Mouse (Mus musculus) cerebellum, adult 2 months (tissue): Measurements from ENCODE around the gene H2-K1. TPM values are rescaled to one million over a fixed set of nuclear protein-coding genes. Genes with fewer than 3 reads are reported as not detected.

Experiments used
- DNase-seq, 2 experiments: peaks; one replicate each; pipeline ENCODE4 v3.0.0; 2021
- H3K27ac ChIP-seq: fragments of 200-500 bp; 2 replicates; pipeline ENCODE4 v1.5.1; 2012; ENCODE audit warnings: low read length, control low read depth, inconsistent platforms; ENCODE audit not compliant: insufficient read depth
- H3K27me3 ChIP-seq: fragments of 200-500 bp; 2 replicates; pipeline ENCODE4 v1.6.1; 2012; ENCODE audit warnings: inconsistent platforms, mild to moderate bottlenecking, low read length, moderate library complexity; ENCODE audit not compliant: control insufficient read depth, insufficient read depth
- H3K4me1 ChIP-seq: fragments of 200-500 bp; 2 replicates; pipeline ENCODE4 v1.6.1; 2011; ENCODE audit warnings: low read length; ENCODE audit not compliant: control insufficient read depth, insufficient read depth
- H3K4me3 ChIP-seq: fragments of 200-500 bp; replicated peaks from 2 replicates; pipeline ENCODE3; 2011; ENCODE audit warnings: mild to moderate bottlenecking, low read depth, low read length, control low read depth; ENCODE audit not compliant: insufficient read depth
- CTCF ChIP-seq: fragments of 200-500 bp; IDR thresholded peaks from 2 replicates; pipeline ENCODE4 v1.5.1; 2011; ENCODE audit warnings: low read depth, mild to moderate bottlenecking, control low read depth, low read length, moderate library complexity, borderline replicate concordance; ENCODE audit not compliant: insufficient read depth
- POLR2A ChIP-seq: fragments of 200-500 bp; IDR thresholded peaks from 2 replicates; pipeline ENCODE4 v1.6.1; 2011; ENCODE audit warnings: low read length, control low read depth, borderline replicate concordance; ENCODE audit not compliant: insufficient read depth
- WGBS: fragments of 180-500 bp; shearing (Covaris S2); methylation state at CpG from one replicate; pipeline ENCODE4 v1.1.7; 2018; 5-methylcytosine and 5-hydroxymethylcytosine counted together
- polyA plus RNA-seq: library from polyadenylated mRNA; depleted of rRNA; stranded (reverse); fragments of >200 nt; gene quantifications from 2 replicates; pipeline ENCODE4 v1.2.3, GENCODE M21; 2012

Gene H2-K1
- polyA plus RNA-seq, 1 experiment, result 77.5 TPM

GRCm38 (mm10) chr17:34029890-34030595 is 29.9 kb upstream of the H2-K1 start:
- peak overlapping the region; percentile 94 for H3K4me3 ChIP-seq
- H3K27ac ChIP-seq, result no peak overlapping the region
- DNase-seq, result peak in 1 of 2 experiments; percentile 25
- H3K4me1 ChIP-seq, result peaks cover 33% of the 10 kb centered on the region
- WGBS, result 57% methylated on average over 21 of the region's 21 CpGs
- H3K27me3 ChIP-seq, result no peaks in the 10 kb centered on the region
- TF ChIP-seq POLR2A (no peak), CTCF (no peak)

- no peak overlapping the region for H3K27ac ChIP-seq
- no peaks in the 10 kb centered on the region for H3K27me3 ChIP-seq
- TF ChIP-seq POLR2A, result no peak
- TF ChIP-seq CTCF, result no peak
- DNase-seq, result peak in 1 of 2 experiments; percentile 15
- peaks cover 33% of the 10 kb centered on the region for H3K4me1 ChIP-seq
- 80% methylated on average over 18 of the region's 18 CpGs for WGBS
- no peak overlapping the region for H3K4me3 ChIP-seq
These were observed 29.2 kb upstream of the H2-K1 start for GRCm38 (mm10) chr17:34029150-34029889.

- Histone ChIP-seq H3K4me1 (peaks cover 33% of the 10 kb centered on the region), H3K27ac (no peak overlapping the region), H3K27me3 (no peaks in the 10 kb centered on the region), H3K4me3 (no peak overlapping the region)
- 33% methylated on average over 17 of the region's 17 CpGs for WGBS
- no peak for TF ChIP-seq CTCF
- DNase-seq, result peak; percentile 25 to 27
These were observed 28.5 kb upstream of the H2-K1 start for GRCm38 (mm10) chr17:34028501-34029149.

- peak; percentile 89 to 90 for DNase-seq
- 0 out of 2 replicates have a peak within 1 kb of the TSS, but pooled peaks have one; percentile 16 for H3K27ac ChIP-seq
- WGBS, result under 1% methylated on average over 49 of the region's 49 CpGs
- H3K27me3 ChIP-seq, result no peaks in the 10 kb centered on the region
- peaks cover 30% of the 10 kb centered on the region for H3K4me1 ChIP-seq
- peak; percentile 54; the same call in 1 of the 2 replicates for TF ChIP-seq POLR2A
- TF ChIP-seq CTCF, result no peak
- H3K4me3 ChIP-seq, result peak within 1 kb of the TSS; percentile 65
These were observed 27.6 kb upstream of the H2-K1 start, which contains the start of gene H2-Ke6 for GRCm38 (mm10) chr17:34027656-34028223. H2-Ke6 (minus strand) TSS chr17:34028060.

- TF ChIP-seq POLR2A, result no peak
- TF ChIP-seq CTCF, result no peak
- H3K4me3 ChIP-seq, result peak overlapping the region; percentile 65
- no peaks in the 10 kb centered on the region for H3K27me3 ChIP-seq
- WGBS, result 5% methylated on average over 36 of the region's 36 CpGs
- 0 out of 2 replicates have a peak overlapping the region, but pooled peaks have one; percentile 16 for H3K27ac ChIP-seq
- H3K4me1 ChIP-seq, result peaks cover 26% of the 10 kb centered on the region
- peak in 1 of 2 experiments; percentile 50 for DNase-seq
These were observed 26.9 kb upstream of the H2-K1 start for GRCm38 (mm10) chr17:34026917-34027655.

GRCm38 (mm10) chr17:34026221-34026620 is 26.1 kb upstream of the H2-K1 start:
- DNase-seq, result peak in 1 of 2 experiments; percentile 22
- no peak for TF ChIP-seq CTCF
- TF ChIP-seq POLR2A, result no peak
- no peak overlapping the region for H3K27ac ChIP-seq
- peaks cover 26% of the 10 kb centered on the region for H3K4me1 ChIP-seq
- WGBS, result 29% methylated on average over 2 of the region's 2 CpGs
- H3K4me3 ChIP-seq, result no peak overlapping the region
- H3K27me3 ChIP-seq, result no peaks in the 10 kb centered on the region

GRCm38 (mm10) chr17:34025756-34026151 is 25.6 kb upstream of the H2-K1 start:
- WGBS, result 16% methylated on average over 7 of the region's 7 CpGs
- no peak overlapping the region for H3K27ac ChIP-seq
- TF ChIP-seq POLR2A (no peak), CTCF (no peak)
- no peak overlapping the region for H3K4me3 ChIP-seq
- H3K27me3 ChIP-seq, result no peaks in the 10 kb centered on the region
- H3K4me1 ChIP-seq, result peaks cover 25% of the 10 kb centered on the region
- DNase-seq, result peak; percentile 23 to 31
